15 mouse cellular contexts compared by ENCODE assay signal in the genomic region with DNA sequence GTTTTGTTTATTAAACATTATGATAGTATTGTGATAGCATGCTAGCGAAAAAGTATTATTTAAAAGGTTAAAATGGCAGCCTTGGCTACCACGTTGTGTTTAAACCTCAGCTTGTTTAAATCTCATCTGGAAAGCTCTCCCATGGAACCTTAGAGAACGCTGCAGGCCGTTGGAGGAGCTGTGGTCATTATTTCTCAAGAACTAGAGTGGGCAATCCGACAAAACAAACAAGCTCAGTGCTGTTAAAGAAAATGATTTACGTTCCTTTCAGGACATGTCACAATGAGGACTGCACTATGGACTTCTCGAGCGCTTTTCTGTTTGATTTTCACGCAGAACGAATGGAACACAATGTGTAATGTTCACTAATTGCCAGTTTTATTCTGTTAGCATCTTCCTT.
DNase-seq lines count a peak whose midpoint lies in the region; ATAC-seq lines count a peak whose summit lies in the region.
"Had no signal": no experiment of that assay in that cellular context is flagged by ENCODE, and none has a peak within 500 bp of the region (broad histone marks: within the 10 kb centered on the region; RNA-seq: fewer than 3 reads in every experiment).

No protein-coding gene starts in this region.

- intact Hi-C loops in heart, postnatal 36 days (cut with DNase I): loop anchor here (5.0 kb wide), 2 partner anchors 110 to 175 kb away; no protein-coding TSS in a partner anchor

- no peaks in the 10 kb centered on the region for H3K27me3 ChIP-seq in heart, embryonic 16.5 days (ENCODE audit: control insufficient read depth, insufficient read depth, low read length)
- H3K27me3 ChIP-seq in neural tube, embryonic 15.5 days (replicated peaks): no peaks in the 10 kb centered on the region
- no peaks in the 10 kb centered on the region for H3K27me3 ChIP-seq in lung, embryonic 15.5 days
- H3K27me3 ChIP-seq: embryonic facial prominence, embryonic 13.5 days; forebrain, embryonic 13.5 days; limb, embryonic 15.5 days; megakaryocyte, embryonic 14.5 days had no signal

- no peaks in the 10 kb centered on the region for H3K9me3 ChIP-seq in heart, embryonic 16.5 days (replicated peaks; ENCODE audit: control insufficient read depth, low read length)
- H3K9me3 ChIP-seq in neural tube, embryonic 15.5 days (replicated peaks): no peaks in the 10 kb centered on the region
- H3K9me3 ChIP-seq in lung, embryonic 15.5 days: no peaks in the 10 kb centered on the region
- H3K9me3 ChIP-seq: limb, embryonic 15.5 days had no signal

- no peak overlapping the region for H3K9ac ChIP-seq in heart, embryonic 16.5 days (ENCODE audit: low read length)
- H3K9ac ChIP-seq in neural tube, embryonic 15.5 days (replicated peaks): no peak overlapping the region
- H3K9ac ChIP-seq in lung, embryonic 15.5 days: no peak overlapping the region
- H3K9ac ChIP-seq: embryonic facial prominence, embryonic 13.5 days; forebrain, embryonic 13.5 days; limb, embryonic 15.5 days had no signal

- no peak overlapping the region for H3K4me2 ChIP-seq in heart, embryonic 16.5 days (ENCODE audit: low read depth, low read length)
- H3K4me2 ChIP-seq in neural tube, embryonic 15.5 days: no peak overlapping the region
- H3K4me2 ChIP-seq in lung, embryonic 15.5 days: no peak overlapping the region
- H3K4me2 ChIP-seq: embryonic facial prominence, embryonic 13.5 days; forebrain, embryonic 13.5 days; limb, embryonic 15.5 days had no signal

- peak overlapping the region; percentile 9; the same call in 1 of the 2 replicates for H3K27ac ChIP-seq in heart, embryonic 16.5 days (ENCODE audit: low read length)
- H3K27ac ChIP-seq in neural tube, embryonic 15.5 days (replicated peaks): 0 out of 2 replicates have a peak overlapping the region, but pooled peaks have one; percentile 13
- peak overlapping the region; percentile 39; the same call in 1 of the 2 replicates for H3K27ac ChIP-seq in lung, embryonic 15.5 days

- WGBS in heart, embryonic 16.5 days: 55% methylated on average over 10 of the region's 10 CpGs
- 26% methylated on average over 10 of the region's 10 CpGs for WGBS in neural tube, embryonic 15.5 days
- WGBS in lung, embryonic 15.5 days: 33% methylated on average over 10 of the region's 10 CpGs

- peaks cover 7% of the 10 kb centered on the region for H3K4me1 ChIP-seq in heart, embryonic 16.5 days (ENCODE audit: control insufficient read depth, insufficient read depth, low read length)
- peaks cover 10% of the 10 kb centered on the region; the same call in 1 of the 2 replicates for H3K4me1 ChIP-seq in neural tube, embryonic 15.5 days
- peaks cover 16% of the 10 kb centered on the region for H3K4me1 ChIP-seq in lung, embryonic 15.5 days
- H3K4me1 ChIP-seq: megakaryocyte, embryonic 14.5 days had no signal

- no peak; the same call in 1 of the 2 replicates for ATAC-seq in heart, embryonic 16.5 days (replicated peaks; ENCODE audit: extremely low read depth, insufficient read depth, low FRiP score)
- no peak for ATAC-seq in neural tube, embryonic 15.5 days (ENCODE audit: low FRiP score)
- ATAC-seq in lung, embryonic 15.5 days (ENCODE audit: borderline replicate concordance, extremely low read depth, low FRiP score, low TSS enrichment): no peak
- ATAC-seq: forebrain, embryonic 13.5 days; hindbrain, embryonic 16.5 days had no signal

- H3K4me3 ChIP-seq in heart, embryonic 16.5 days (ENCODE audit: low read length): no peak overlapping the region
- H3K4me3 ChIP-seq in neural tube, embryonic 15.5 days (replicated peaks): no peak overlapping the region
- H3K4me3 ChIP-seq in lung, embryonic 15.5 days: no peak overlapping the region
- H3K4me3 ChIP-seq: embryonic facial prominence, embryonic 13.5 days; forebrain, embryonic 13.5 days; limb, embryonic 15.5 days; megakaryocyte, embryonic 14.5 days had no signal

- no peaks in the 10 kb centered on the region for H3K36me3 ChIP-seq in heart, embryonic 16.5 days (ENCODE audit: control insufficient read depth, insufficient read depth)
- H3K36me3 ChIP-seq in neural tube, embryonic 15.5 days: no peaks in the 10 kb centered on the region
- H3K36me3 ChIP-seq in lung, embryonic 15.5 days: no peaks in the 10 kb centered on the region
- H3K36me3 ChIP-seq: embryonic facial prominence, embryonic 13.5 days; limb, embryonic 15.5 days had no signal

- no peak for DNase-seq in heart, postnatal 36 days
- no peak for DNase-seq in neural tube, embryonic 10.5 days (ENCODE audit: extremely low spot score, low spot score)
- no peak for DNase-seq in adrenal gland, adult 18-20 months (ENCODE audit: low spot score in 2 of 2)
- DNase-seq in c-Kit-positive CD71-positive TER-119-positive erythroid progenitor cells, embryonic 14.5 days (ENCODE audit: low spot score): no peak
- DNase-seq: cerebellum, adult 11 months; gastrocnemius, postnatal 25 days; right cerebral cortex, postnatal 25 days had no signal
